Mouse (Mus musculus): ENCODE data around the gene Msh5. TPM values are rescaled to one million over a fixed set of nuclear protein-coding genes. Genes with fewer than 3 reads are reported as not detected.

The Msh5 gene
- polyA plus RNA-seq, 1 experiment from 2014 or later: 3.5 TPM

- Histone ChIP-seq H3K9me3 (replicated peaks; ENCODE audit: control insufficient read depth, low read length) (no peaks in the 10 kb centered on the region), H3K27ac (ENCODE audit: low read length) (no peak overlapping the region), H3K27me3 (ENCODE audit: control insufficient read depth, insufficient read depth, low read length) (no peaks in the 10 kb centered on the region), H3K36me3 (ENCODE audit: control insufficient read depth, insufficient read depth) (no peaks in the 10 kb centered on the region), H3K4me3 (ENCODE audit: low read length) (no peak overlapping the region), H3K4me1 (ENCODE audit: control insufficient read depth, insufficient read depth, low read length) (peaks cover 6% of the 10 kb centered on the region; the same call in 1 of the 2 replicates), H3K9ac (ENCODE audit: low read length) (no peak overlapping the region), H3K4me2 (ENCODE audit: low read depth, low read length) (no peak overlapping the region)
- no peak for ATAC-seq (replicated peaks; ENCODE audit: extremely low read depth, insufficient read depth, low FRiP score)
- WGBS: 38% methylated on average over 19 of the region's 19 CpGs
Observed at GRCm38 (mm10) chr17:35029691-35030532, 16.6 kb downstream of the Msh5 start.

- no peaks in the 10 kb centered on the region for H3K36me3 ChIP-seq (ENCODE audit: control insufficient read depth, insufficient read depth)
- no peak overlapping the region for H3K27ac ChIP-seq (ENCODE audit: low read length)
- no peak overlapping the region for H3K4me3 ChIP-seq (ENCODE audit: low read length)
- ATAC-seq (replicated peaks; ENCODE audit: extremely low read depth, insufficient read depth, low FRiP score): no peak
- peaks cover 6% of the 10 kb centered on the region for H3K4me1 ChIP-seq (ENCODE audit: control insufficient read depth, insufficient read depth, low read length)
- H3K9ac ChIP-seq (ENCODE audit: low read length): no peak overlapping the region
- H3K9me3 ChIP-seq (replicated peaks; ENCODE audit: control insufficient read depth, low read length): no peaks in the 10 kb centered on the region
- H3K27me3 ChIP-seq (ENCODE audit: control insufficient read depth, insufficient read depth, low read length): no peaks in the 10 kb centered on the region
- WGBS: 64% methylated on average over 2 of the region's 2 CpGs
- no peak overlapping the region for H3K4me2 ChIP-seq (ENCODE audit: low read depth, low read length)
Observed at GRCm38 (mm10) chr17:35028315-35028714, 18.2 kb downstream of the Msh5 start.

GRCm38 (mm10) chr17:35027277-35028068 lies 19.1 kb downstream of the Msh5 start, which contains the start of gene Sapcd1:
Gene Sapcd1 (minus strand): TSS chr17:35028016.
- no peak within 1 kb of the TSS for H3K4me2 ChIP-seq (ENCODE audit: low read depth, low read length)
- peaks cover 6% of the 10 kb centered on the region for H3K4me1 ChIP-seq (ENCODE audit: control insufficient read depth, insufficient read depth, low read length)
- H3K27ac ChIP-seq (ENCODE audit: low read length): 0 out of 2 replicates have a peak within 1 kb of the TSS, but pooled peaks have one; percentile 5
- H3K36me3 ChIP-seq (ENCODE audit: control insufficient read depth, insufficient read depth): no peaks in the 10 kb centered on the region
- peak within 1 kb of the TSS; percentile 39; the same call in 1 of the 2 replicates for H3K9ac ChIP-seq (ENCODE audit: low read length)
- 32% methylated on average over 13 of the region's 13 CpGs for WGBS
- H3K4me3 ChIP-seq (ENCODE audit: low read length): no peak within 1 kb of the TSS
- H3K9me3 ChIP-seq (replicated peaks; ENCODE audit: control insufficient read depth, low read length): no peaks in the 10 kb centered on the region
- H3K27me3 ChIP-seq (ENCODE audit: control insufficient read depth, insufficient read depth, low read length): no peaks in the 10 kb centered on the region
- no peak; the same call in 1 of the 2 replicates for ATAC-seq (replicated peaks; ENCODE audit: extremely low read depth, insufficient read depth, low FRiP score)

GRCm38 (mm10) chr17:35026206-35026605 lies 20.3 kb downstream of the Msh5 start:
- peaks cover 14% of the 10 kb centered on the region for H3K4me1 ChIP-seq (ENCODE audit: control insufficient read depth, insufficient read depth, low read length)
- H3K27me3 ChIP-seq (ENCODE audit: control insufficient read depth, insufficient read depth, low read length): no peaks in the 10 kb centered on the region
- H3K27ac ChIP-seq (ENCODE audit: low read length): no peak overlapping the region
- no peak overlapping the region for H3K4me3 ChIP-seq (ENCODE audit: low read length)
- no peak overlapping the region for H3K4me2 ChIP-seq (ENCODE audit: low read depth, low read length)
- H3K9ac ChIP-seq (ENCODE audit: low read length): no peak overlapping the region
- no peaks in the 10 kb centered on the region for H3K36me3 ChIP-seq (ENCODE audit: control insufficient read depth, insufficient read depth)
- no peak for ATAC-seq (replicated peaks; ENCODE audit: extremely low read depth, insufficient read depth, low FRiP score)
- H3K9me3 ChIP-seq (replicated peaks; ENCODE audit: control insufficient read depth, low read length): no peaks in the 10 kb centered on the region
- WGBS: 87% methylated on average over 5 of the region's 5 CpGs

GRCm38 (mm10) chr17:35024691-35025488 lies 21.7 kb downstream of the Msh5 start:
- no peak for ATAC-seq (replicated peaks; ENCODE audit: extremely low read depth, insufficient read depth, low FRiP score)
- Histone ChIP-seq H3K27ac (ENCODE audit: low read length) (no peak overlapping the region), H3K4me3 (ENCODE audit: low read length) (no peak overlapping the region), H3K27me3 (ENCODE audit: control insufficient read depth, insufficient read depth, low read length) (no peaks in the 10 kb centered on the region), H3K4me2 (ENCODE audit: low read depth, low read length) (no peak overlapping the region), H3K9me3 (replicated peaks; ENCODE audit: control insufficient read depth, low read length) (no peaks in the 10 kb centered on the region), H3K36me3 (ENCODE audit: control insufficient read depth, insufficient read depth) (no peaks in the 10 kb centered on the region), H3K9ac (ENCODE audit: low read length) (no peak overlapping the region), H3K4me1 (ENCODE audit: control insufficient read depth, insufficient read depth, low read length) (peaks cover 14% of the 10 kb centered on the region)
- WGBS: 55% methylated on average over 8 of the region's 10 CpGs

- H3K9ac ChIP-seq (ENCODE audit: low read length): no peak overlapping the region; the same call in 1 of the 2 replicates
- H3K9me3 ChIP-seq (replicated peaks; ENCODE audit: control insufficient read depth, low read length): no peaks in the 10 kb centered on the region
- peaks cover 14% of the 10 kb centered on the region for H3K4me1 ChIP-seq (ENCODE audit: control insufficient read depth, insufficient read depth, low read length)
- 50% methylated on average over 13 of the region's 13 CpGs for WGBS
- no peak overlapping the region for H3K4me2 ChIP-seq (ENCODE audit: low read depth, low read length)
- H3K36me3 ChIP-seq (ENCODE audit: control insufficient read depth, insufficient read depth): no peaks in the 10 kb centered on the region
- no peak overlapping the region for H3K27ac ChIP-seq (ENCODE audit: low read length)
- no peak overlapping the region for H3K4me3 ChIP-seq (ENCODE audit: low read length)
- H3K27me3 ChIP-seq (ENCODE audit: control insufficient read depth, insufficient read depth, low read length): no peaks in the 10 kb centered on the region
- no peak for ATAC-seq (replicated peaks; ENCODE audit: extremely low read depth, insufficient read depth, low FRiP score)
Observed at GRCm38 (mm10) chr17:35024261-35024660, 22.3 kb downstream of the Msh5 start.

GRCm38 (mm10) chr17:35023756-35024155 lies 22.8 kb downstream of the Msh5 start:
- no peak overlapping the region for H3K4me3 ChIP-seq (ENCODE audit: low read length)
- H3K4me1 ChIP-seq (ENCODE audit: control insufficient read depth, insufficient read depth, low read length): peaks cover 14% of the 10 kb centered on the region
- no peak for ATAC-seq (replicated peaks; ENCODE audit: extremely low read depth, insufficient read depth, low FRiP score)
- H3K27me3 ChIP-seq (ENCODE audit: control insufficient read depth, insufficient read depth, low read length): no peaks in the 10 kb centered on the region
- H3K4me2 ChIP-seq (ENCODE audit: low read depth, low read length): no peak overlapping the region
- no peaks in the 10 kb centered on the region for H3K9me3 ChIP-seq (replicated peaks; ENCODE audit: control insufficient read depth, low read length)
- no peak overlapping the region for H3K9ac ChIP-seq (ENCODE audit: low read length)
- 64% methylated on average over 4 of the region's 4 CpGs for WGBS
- no peak overlapping the region for H3K27ac ChIP-seq (ENCODE audit: low read length)
- H3K36me3 ChIP-seq (ENCODE audit: control insufficient read depth, insufficient read depth): no peaks in the 10 kb centered on the region

GRCm38 (mm10) chr17:35023221-35023620 lies 23.3 kb downstream of the Msh5 start:
- no peaks in the 10 kb centered on the region for H3K36me3 ChIP-seq (ENCODE audit: control insufficient read depth, insufficient read depth)
- H3K4me2 ChIP-seq (ENCODE audit: low read depth, low read length): no peak overlapping the region
- 77% methylated on average over 5 of the region's 5 CpGs for WGBS
- no peak overlapping the region for H3K9ac ChIP-seq (ENCODE audit: low read length)
- H3K27me3 ChIP-seq (ENCODE audit: control insufficient read depth, insufficient read depth, low read length): no peaks in the 10 kb centered on the region
- H3K4me3 ChIP-seq (ENCODE audit: low read length): no peak overlapping the region
- H3K4me1 ChIP-seq (ENCODE audit: control insufficient read depth, insufficient read depth, low read length): peaks cover 14% of the 10 kb centered on the region
- no peak overlapping the region for H3K27ac ChIP-seq (ENCODE audit: low read length)
- ATAC-seq (replicated peaks; ENCODE audit: extremely low read depth, insufficient read depth, low FRiP score): no peak
- H3K9me3 ChIP-seq (replicated peaks; ENCODE audit: control insufficient read depth, low read length): no peaks in the 10 kb centered on the region
